Mouse (Mus musculus) erythroblast, adult 5-6 weeks (primary cell): Measurements from ENCODE around the gene Gm20388. TPM values are rescaled to one million over a fixed set of nuclear protein-coding genes. Genes with fewer than 3 reads are reported as not detected.
"Not testable (repeated sequence)": the region's sequence is repeated elsewhere in the genome, so short reads cannot be mapped to it uniquely, and the experiment has no call there.

Experiments used
- ATAC-seq: replicated peaks from 2 replicates; pipeline ENCODE4 v1.8.0; 2016; ENCODE audit warnings: moderate number of reproducible peaks, mild to moderate bottlenecking, moderate TSS enrichment, inconsistent platforms; ENCODE audit not compliant: poor library complexity, low FRiP score, severe bottlenecking
- total RNA-seq, 2 experiments: library from RNA; stranded (forward) in 1 of 2; stranded (reverse) in 1 of 2; fragments of 150-400 nt in 1 of 2; fragments of 200-764, 138-1000 nt in 1 of 2; gene quantifications; 2 replicates each; pipeline versions ENCODE4 v1.2.3 to v1.2.4; 2015 to 2017; ENCODE audit warnings: low replicate concordance in 2 of 2

Gm20388 gene
- total RNA-seq, 2 experiments from 2014 or later = 2.9 to 7.8 TPM

GRCm38 (mm10) chr8:123600666-123601172 is 3690.1 kb downstream of the Gm20388 start:
- ATAC-seq = not testable (repeated sequence)

- ATAC-seq = not testable (repeated sequence)
These were observed 3690.8 kb downstream of the Gm20388 start for GRCm38 (mm10) chr8:123601457-123601856.

DNA sequence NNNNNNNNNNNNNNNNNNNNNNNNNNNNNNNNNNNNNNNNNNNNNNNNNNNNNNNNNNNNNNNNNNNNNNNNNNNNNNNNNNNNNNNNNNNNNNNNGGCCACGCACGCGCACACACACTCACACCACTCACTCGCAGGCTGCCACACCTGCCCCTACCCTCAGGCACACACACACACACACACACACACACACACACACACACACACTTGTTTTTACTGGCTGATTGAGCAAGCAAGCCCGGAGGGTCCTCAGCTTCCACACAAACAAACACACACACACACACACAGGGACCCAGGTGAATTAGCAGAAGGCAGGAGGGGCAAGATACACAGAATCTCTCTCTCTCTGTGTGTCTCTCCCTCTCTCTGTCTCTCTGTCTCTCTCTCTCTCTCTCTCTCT is 3702.0 kb downstream of the Gm20388 start:
- not testable (repeated sequence) for ATAC-seq

DNA sequence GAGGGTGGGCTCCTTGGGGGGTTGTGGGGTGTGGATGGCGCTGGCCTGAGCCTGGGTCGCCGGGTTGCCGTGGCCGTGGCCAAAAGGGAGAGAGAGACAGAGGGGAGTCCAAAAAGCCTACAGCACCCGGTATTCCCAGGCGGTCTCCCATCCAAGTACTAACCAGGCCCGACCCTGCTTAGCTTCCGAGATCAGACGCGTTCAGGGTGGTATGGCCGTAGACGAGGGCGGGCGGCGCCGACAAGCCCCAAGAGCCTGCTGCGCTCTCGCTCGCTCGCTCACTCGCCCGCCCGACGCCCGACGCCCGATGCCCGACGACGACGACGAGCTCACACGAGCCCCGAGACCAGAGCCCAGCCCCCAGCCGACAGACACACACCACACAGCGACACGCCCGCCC is 3712.9 kb downstream of the Gm20388 start:
- not testable (repeated sequence) for ATAC-seq

- no peak for ATAC-seq
These were observed 3713.6 kb downstream of the Gm20388 start for GRCm38 (mm10) chr8:123624274-123624673.

DNA sequence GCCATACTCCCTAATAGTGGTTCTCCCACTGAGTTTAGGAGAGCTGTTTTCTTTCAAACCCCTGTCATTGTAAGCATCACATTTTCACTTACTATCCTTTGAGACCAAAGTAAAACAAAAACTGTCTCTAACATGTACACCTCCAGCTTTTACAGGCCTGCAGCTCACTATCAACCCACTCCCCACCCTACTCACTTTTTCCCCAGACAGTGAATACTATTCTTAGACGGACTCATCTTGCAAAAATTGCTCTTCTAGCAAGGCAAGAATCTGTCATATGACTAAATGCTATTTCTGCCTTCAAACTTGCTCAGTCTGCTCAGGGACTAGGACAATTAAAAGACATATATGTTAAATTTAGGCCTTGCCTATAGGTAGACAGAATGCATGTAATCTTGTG is 3714.1 kb downstream of the Gm20388 start:
- ATAC-seq = no peak

DNA sequence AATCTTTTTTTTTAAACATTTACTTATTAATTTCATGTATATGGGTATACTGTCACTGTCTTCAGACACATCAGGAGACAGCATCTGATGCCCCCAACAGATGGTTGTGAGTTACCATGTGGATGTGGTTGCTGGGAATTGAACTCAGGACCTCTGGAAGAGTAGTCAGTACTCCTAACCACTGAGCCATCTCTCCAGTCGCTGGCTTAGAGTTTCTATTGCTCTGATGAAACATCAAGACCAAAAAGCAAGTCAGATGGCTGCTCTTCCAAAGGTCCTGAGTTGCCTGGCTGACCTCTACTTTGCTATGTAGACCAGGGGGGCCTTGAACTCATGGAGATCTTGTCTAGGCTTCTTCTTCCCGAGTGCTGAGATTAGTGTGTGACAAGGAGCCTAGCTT is 3715.1 kb downstream of the Gm20388 start:
- ATAC-seq = no peak

GRCm38 (mm10) chr8:123627410-123628147 is 3716.9 kb downstream of the Gm20388 start:
- no peak for ATAC-seq

DNA sequence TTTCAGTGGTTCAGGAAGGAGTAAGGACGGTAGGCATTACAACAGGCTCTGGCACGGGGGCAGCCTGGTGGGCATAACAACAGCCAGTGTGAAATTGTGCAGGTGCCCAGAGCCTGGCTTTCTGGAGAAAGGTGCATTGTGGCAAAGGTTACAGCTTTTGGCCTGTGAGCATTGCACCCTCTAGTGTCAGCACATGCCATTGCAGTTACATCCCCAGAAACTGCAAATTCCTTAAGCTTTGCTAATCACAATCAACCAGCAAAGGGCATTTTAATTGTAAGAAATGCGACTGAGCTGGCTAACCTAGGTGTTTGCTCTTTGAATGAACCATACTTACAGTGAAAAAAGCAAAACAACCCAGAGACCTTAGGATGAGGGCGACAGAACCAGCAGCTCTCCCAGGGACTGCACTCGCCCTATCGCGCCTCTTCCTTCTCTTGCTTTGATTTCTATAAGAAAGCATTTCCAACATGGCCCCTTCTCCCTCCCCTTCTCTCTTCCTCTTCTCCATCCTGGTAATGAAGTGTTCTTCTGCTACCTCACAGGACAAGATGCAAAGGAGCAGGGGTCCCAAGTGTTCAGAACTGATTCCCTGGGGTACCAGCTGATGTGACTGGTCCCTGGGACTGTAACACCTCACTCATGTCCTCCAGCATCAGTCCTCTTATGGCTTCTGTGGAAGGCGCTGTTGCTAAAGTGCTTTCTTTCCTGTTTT is 3717.8 kb downstream of the Gm20388 start:
- ATAC-seq = peak; percentile 39; the same call in 1 of the 2 replicates

DNA sequence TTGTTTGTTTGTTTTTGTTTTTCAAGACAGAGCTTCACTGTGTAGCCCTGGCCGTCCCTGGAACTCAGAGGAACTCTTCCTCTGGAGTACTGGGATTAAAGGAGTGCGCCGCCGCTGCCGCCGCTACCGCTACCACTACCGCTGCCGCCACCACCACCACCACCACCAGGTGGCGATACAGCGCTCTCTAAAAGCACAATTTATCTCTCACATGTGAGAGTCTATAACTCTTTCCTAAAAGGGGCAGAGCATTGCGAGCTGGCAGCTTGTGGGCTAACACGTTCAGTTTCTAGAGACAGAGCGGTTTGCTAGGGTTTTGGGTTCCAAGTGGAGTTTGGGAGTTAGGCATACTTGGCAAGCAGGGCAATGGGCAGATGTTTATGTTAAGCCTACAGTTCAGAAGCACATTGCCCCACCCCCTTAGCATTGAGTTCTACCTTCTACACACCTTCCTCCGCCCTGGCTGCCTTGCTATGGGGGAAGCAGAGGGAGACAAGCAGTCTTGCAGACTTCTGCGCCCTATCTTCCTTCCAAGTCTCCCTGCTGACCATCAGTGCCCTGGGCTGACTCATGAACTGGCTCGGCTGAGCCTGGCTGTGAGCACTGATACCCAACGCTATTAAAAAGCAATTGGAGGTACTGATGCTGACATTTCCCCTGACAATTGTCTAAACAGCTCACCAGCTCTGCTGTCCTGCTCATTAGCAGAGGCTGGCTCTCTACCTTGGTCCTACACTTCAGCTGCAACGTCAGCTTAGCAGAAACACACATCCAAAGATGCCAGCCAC is 3718.5 kb downstream of the Gm20388 start:
- peak; percentile 73 for ATAC-seq

DNA sequence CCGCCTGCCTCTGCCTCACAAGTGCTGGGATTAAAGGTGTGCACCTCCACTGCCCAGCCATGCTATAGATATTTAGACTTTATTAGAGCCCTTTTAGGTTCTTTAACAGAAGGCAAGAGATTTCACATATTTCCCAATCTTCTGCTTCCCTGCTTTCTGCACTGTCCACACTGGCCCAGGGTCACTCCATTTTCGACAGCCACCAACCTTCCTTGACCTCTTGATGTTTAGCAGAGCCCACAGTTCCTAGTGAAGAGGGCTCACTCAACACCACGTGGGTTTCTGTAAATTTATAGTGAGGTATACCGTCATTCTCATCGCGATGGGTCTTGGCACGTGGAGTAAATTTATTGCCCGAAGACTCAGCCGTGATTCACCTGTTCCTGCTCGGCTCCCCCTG is 3719.4 kb downstream of the Gm20388 start:
- ATAC-seq = no peak

DNA sequence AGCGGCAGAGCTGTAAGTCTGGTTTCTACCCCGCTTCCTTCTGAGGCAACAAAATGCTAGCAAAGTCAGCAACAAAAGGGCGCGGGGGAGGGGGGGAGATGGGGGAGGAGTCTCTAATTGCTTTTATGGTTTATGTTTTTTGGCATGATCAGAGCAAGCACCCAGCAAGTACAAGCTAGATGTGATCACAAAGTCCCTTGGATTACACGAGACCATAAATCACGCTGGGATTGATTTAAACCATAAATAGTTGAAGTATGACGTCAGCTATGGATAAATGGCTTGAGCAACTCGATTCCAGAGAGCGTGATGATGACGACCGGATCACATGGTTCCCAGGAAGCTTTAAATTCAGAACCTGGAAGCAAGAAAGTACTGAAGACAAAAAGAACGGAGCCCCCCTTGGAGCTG is 3720.2 kb downstream of the Gm20388 start:
- ATAC-seq = no peak

DNA sequence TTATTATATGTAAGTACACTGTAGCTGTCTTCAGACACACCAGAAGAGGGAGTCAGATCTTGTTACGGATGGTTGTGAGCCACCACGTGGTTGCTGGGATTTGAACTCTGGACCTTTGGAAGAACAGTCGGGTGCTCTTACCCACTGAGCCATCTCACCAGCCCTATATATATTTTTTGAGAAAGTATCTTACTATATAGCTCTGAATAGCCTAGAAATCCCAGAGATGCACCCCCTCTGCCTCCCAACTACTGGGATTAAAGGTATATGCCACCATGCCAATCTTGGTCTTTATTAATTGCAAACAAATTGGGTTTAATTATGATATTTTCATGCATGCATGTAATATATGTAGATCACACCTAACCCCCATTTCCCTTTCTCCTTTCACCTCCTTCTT is 3721.1 kb downstream of the Gm20388 start:
- not testable (repeated sequence) for ATAC-seq

- no peak for ATAC-seq
These were observed 3721.6 kb downstream of the Gm20388 start for GRCm38 (mm10) chr8:123632257-123632656.

- ATAC-seq = no peak
These were observed 3723.2 kb downstream of the Gm20388 start for GRCm38 (mm10) chr8:123633801-123634200.

DNA sequence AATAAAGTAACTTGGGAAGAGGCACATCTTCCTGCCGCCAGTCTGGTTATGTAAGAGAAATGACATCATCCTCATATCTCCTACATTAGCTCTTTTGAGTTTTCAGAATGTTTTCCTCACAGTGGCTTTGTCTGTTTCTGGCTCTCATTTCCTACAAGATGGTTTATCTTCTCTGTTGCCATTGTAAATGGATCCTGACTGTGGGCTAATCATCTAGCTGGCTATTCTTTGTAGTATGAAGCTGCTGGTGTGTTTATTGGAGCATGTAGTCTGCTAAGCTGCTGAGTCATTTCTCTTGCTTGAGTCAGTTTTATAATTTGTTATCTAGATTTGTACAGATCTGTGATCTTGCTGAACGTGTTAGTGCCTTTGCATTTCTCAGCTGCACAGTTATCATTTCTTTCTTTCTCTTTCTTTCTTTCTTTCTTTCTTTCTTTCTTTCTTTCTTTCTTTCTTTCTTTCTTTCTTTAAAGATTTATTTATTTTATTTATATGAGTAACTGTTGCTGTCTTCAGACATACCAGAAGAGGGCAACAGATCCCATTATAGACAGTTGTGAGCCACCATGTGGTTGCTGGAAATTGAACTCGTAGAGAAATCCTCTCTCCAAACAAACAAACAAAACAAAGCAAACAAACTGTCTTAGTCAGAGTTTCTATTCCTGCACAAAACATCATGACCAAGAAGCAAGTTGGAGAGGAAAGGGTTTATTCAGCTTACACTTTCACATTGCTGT is 3723.9 kb downstream of the Gm20388 start:
- no peak for ATAC-seq

DNA sequence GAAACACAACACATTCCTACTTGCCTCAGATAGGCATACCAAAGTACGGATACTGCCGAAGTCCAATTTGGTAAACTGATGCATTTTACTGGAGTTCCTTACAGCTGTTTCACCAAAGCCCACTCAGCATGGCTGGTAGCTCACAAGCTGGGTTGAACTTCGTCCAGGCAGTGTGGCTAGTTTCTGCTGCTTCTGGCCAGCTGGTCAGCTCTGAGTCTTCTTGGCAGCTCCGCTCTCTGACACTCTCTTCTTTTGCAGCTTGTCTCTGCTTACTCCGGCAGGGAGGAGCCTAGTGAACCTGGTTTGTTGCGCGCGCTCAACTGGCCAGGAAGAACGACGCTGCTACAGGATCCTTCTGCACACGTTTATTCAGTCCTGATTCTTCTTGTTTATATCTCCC is 3725.0 kb downstream of the Gm20388 start:
- no peak for ATAC-seq

DNA sequence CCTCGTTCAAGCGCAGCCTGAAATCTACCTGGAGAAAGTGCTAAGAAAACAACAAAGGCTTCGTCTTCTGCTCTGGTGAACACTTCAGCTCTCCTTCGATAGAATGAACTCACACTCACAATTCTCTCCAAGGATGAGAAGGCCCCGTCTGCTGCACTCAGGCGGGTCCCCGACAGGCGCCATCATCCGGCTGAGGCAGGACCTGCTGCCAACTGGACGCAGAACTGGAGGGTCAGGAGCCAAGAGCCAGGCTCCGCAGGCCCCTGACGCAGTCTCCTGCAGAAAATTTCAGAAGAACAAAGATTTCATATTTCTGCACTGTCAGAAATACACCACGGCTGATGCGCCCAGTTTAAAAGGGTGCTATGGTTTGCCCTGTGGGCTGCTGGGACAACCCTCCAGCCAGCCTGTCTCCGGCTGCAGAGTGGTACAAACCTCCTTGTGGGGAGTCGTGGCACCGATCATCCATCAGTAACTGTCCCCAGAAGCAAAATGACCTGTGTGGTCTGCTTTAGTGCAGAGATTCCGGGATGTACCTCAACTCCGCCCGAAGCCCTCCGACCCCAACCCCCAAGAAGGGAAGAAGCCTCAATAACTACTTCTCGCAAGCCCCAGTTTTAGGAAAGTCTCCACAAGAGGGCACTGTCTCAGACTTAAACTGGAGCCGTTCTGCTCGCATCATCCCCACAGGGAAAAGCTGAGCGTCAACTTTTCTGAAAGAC is 3732.8 kb downstream of the Gm20388 start:
- no peak for ATAC-seq

GRCm38 (mm10) chr8:123645229-123645628 is 3734.6 kb downstream of the Gm20388 start:
- ATAC-seq = no peak
